Mouse (Mus musculus): Measurements from ENCODE around the gene Gprc6a.

DNA sequence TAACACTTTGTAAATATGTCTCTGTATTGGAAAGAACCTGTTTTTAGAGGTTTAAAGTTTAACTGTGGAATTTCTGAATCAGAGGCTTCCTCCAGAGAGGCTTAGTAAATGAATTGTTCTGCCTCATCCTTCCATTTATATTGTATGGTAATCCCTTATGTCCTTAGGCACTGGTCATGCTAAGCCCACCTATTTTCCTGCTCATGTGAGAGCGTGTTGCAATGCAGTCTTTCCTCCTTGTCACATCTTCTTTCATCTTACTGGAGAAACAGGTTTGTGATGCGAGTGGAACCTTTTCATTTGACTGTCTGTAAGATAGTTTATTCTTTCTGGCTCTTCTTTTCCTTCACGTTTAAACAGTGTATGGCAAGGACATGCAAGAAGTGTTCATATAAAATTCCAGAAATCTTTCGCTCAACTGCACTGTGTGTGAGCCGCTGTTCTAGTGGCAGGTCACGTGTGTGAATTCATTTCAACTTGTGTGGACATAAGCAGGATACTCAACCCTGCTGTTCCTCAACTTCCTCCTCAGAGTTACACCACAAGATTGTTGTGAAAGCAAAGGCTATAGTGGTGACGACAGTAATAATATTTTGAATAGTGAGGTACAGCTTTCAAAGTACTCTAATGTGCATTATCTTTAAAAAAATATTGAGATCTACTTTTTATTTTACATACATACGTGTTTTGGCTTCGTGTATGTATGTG lies 34.2 kb downstream of the Gprc6a start:
- TF ChIP-seq EP300 (IDR thresholded peaks at IDR 0.05; ENCODE audit: low read depth) (no peak), CTCF (IDR thresholded peaks at IDR 0.05; ENCODE audit: low read depth) (no peak)

All from liver, embryonic 14.5 days (tissue).